Mouse (Mus musculus) hindbrain, embryonic 12.5 days (tissue): ENCODE data around the gene Gadd45b. TPM values are rescaled to one million over a fixed set of nuclear protein-coding genes. Genes with fewer than 3 reads are reported as not detected.
A peak's percentile ranks its signal among the peaks of the same experiment; 100 is the strongest.

ENCODE experiments used
- ATAC-seq: fragments of 200-750 bp; cut with Nextera tagmentation; 2 replicates; pipeline ENCODE4 v1.8.0; 2017; ENCODE audit warnings: moderate TSS enrichment; ENCODE audit not compliant: low FRiP score
- H3K27ac ChIP-seq: fragments of 300-500 bp; sonication (generic); 2 replicates; pipeline ENCODE4 v1.5.1; 2016; ENCODE audit warnings: mild to moderate bottlenecking
- H3K27me3 ChIP-seq: fragments of 300-500 bp; sonication (generic); 2 replicates; pipeline ENCODE4 v1.6.1; 2016; ENCODE audit warnings: mild to moderate bottlenecking
- H3K36me3 ChIP-seq: fragments of 300-500 bp; sonication (generic); 2 replicates; pipeline ENCODE4 v1.6.1; 2016; ENCODE audit warnings: mild to moderate bottlenecking
- H3K4me1 ChIP-seq: fragments of 300-500 bp; sonication (generic); 2 replicates; pipeline ENCODE4 v1.6.1; 2016
- H3K4me2 ChIP-seq: fragments of 300-500 bp; sonication (generic); replicated peaks from 2 replicates; pipeline ENCODE4 v1.6.1; 2016; ENCODE audit warnings: mild to moderate bottlenecking
- H3K4me3 ChIP-seq: fragments of 300-500 bp; sonication (generic); 2 replicates; pipeline ENCODE4 v1.5.1; 2016; ENCODE audit warnings: mild to moderate bottlenecking
- H3K9ac ChIP-seq: fragments of 300-500 bp; sonication (generic); 2 replicates; pipeline ENCODE4 v1.6.1; 2016; ENCODE audit warnings: mild to moderate bottlenecking, moderate library complexity
- H3K9me3 ChIP-seq: fragments of 300-500 bp; sonication (generic); replicated peaks from 2 replicates; pipeline ENCODE4 v1.6.1; 2016; ENCODE audit warnings: mild to moderate bottlenecking
- WGBS: fragments of 180-500 bp; shearing (Covaris S2); methylation state at CpG from one replicate; pipeline ENCODE4 v1.1.7; 2016; 5-methylcytosine and 5-hydroxymethylcytosine counted together
- polyA plus RNA-seq: library from polyadenylated mRNA; unstranded; fragments of >200 nt; fragmentation: Nextera tagmentation; extraction: Ambion mirVana; gene quantifications from 2 replicates; pipeline ENCODE4 v1.2.1, GENCODE M21; 2016

Gene Gadd45b
- polyA plus RNA-seq, 1 experiment from 2014 or later = 11.8 TPM

DNA sequence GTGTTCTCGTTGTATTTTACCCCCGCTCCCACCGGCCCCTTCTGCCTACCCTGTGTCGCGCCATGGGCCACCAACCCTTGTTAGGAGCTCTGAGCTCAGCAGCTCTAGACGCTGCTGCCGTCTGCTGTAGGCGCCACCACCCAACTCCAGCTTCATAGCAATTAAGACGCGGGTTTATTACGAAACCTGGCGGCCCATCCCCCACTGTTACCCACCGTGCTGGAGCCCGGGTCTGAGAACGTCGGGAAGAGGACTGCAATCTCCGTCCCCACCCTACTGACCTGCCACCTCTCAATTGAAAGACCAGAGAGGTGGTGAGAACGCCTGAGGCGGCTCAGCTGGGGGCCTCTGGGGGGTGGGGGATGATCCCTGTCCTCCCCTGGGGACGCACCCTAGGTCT is 2.3 kb downstream of the Gadd45b start:
- Histone ChIP-seq H3K9me3 (no peaks in the 10 kb centered on the region), H3K27ac (no peak overlapping the region), H3K9ac (no peak overlapping the region), H3K4me1 (peaks cover 77% of the 10 kb centered on the region), H3K36me3 (no peaks in the 10 kb centered on the region), H3K4me2 (peak overlapping the region; percentile 75), H3K27me3 (peaks cover 71% of the 10 kb centered on the region), H3K4me3 (peak overlapping the region; percentile 45)
- ATAC-seq = no peak
- WGBS = under 1% methylated on average over 20 of the region's 20 CpGs

DNA sequence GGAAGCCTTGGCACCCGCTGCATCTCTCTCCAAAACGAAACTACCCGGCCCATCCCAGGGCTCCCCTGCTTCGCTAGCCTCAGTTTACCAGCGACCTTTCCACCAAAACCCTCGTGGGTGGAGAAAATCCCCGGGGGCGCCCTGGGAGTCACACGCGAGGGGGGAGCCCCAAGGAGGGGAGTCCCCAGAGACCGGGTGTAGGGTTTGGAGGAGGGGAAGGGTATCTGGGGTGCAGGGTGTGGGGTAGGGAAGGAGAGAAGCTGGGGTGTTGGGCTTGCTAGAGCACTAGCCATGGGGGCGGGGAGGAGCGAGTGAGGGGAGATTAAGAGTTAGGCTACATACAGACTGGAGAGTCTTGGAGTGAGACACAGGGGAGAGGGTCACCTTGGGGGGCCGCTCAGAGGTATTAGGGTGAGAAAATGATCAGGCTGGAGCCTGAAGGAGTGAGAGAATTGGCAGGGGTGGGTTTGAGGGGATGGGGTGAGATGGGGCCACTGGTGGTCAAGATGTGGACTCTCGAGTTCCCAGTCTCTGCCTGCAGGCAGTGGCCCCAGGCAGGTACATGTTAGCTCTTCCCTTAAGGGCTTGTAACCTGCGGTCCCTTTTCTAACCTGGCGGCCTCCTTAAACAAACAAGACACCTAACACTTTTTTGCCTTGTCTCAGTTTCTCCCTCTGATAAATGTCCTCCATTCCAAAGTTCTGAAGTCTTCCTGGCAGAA is 3.0 kb downstream of the Gadd45b start:
- Histone ChIP-seq H3K36me3 (no peaks in the 10 kb centered on the region), H3K4me1 (peaks cover 83% of the 10 kb centered on the region), H3K9me3 (no peaks in the 10 kb centered on the region), H3K27ac (no peak overlapping the region), H3K9ac (0 out of 2 replicates have a peak overlapping the region, but pooled peaks have one; percentile 27), H3K4me2 (peak overlapping the region; percentile 75), H3K4me3 (peak overlapping the region; percentile 45), H3K27me3 (peaks cover 78% of the 10 kb centered on the region)
- WGBS = 1% methylated on average over 17 of the region's 17 CpGs
- ATAC-seq = no peak

DNA sequence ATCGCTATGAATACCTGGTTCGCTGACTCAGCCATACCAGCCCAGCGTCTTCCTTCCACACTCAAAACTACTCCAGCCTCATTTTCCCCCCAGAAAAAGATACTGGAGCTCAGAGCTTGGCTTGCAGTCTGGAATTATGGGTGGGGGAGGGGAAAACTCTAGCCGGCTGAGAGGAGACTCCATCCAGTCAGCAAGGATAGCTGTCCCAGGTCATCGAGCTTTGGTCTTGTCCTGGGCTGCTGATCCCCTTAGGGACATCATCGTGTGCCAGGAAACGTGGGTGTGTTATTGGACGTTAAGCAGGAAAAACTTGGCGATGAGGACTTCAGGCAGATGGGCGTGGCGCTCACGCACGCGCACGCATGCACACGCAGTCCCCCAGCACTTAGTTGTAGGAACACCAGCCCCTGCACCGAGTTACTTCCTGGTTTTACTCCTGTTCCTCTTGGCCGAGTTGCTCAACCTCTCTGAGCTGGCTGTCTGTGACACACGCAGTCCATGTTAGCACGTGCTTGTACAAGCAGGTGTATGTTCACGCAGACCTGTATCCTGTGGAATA is 3.6 kb downstream of the Gadd45b start:
- H3K9ac ChIP-seq = no peak overlapping the region
- H3K4me3 ChIP-seq = peak overlapping the region; percentile 45; the same call in 1 of the 2 replicates
- H3K27ac ChIP-seq = no peak overlapping the region
- H3K27me3 ChIP-seq = peaks cover 84% of the 10 kb centered on the region
- no peaks in the 10 kb centered on the region for H3K9me3 ChIP-seq
- H3K4me1 ChIP-seq = peaks cover 88% of the 10 kb centered on the region
- no peaks in the 10 kb centered on the region for H3K36me3 ChIP-seq
- ATAC-seq = no peak
- WGBS = 3% methylated on average over 21 of the region's 21 CpGs
- peak overlapping the region; percentile 35 for H3K4me2 ChIP-seq

DNA sequence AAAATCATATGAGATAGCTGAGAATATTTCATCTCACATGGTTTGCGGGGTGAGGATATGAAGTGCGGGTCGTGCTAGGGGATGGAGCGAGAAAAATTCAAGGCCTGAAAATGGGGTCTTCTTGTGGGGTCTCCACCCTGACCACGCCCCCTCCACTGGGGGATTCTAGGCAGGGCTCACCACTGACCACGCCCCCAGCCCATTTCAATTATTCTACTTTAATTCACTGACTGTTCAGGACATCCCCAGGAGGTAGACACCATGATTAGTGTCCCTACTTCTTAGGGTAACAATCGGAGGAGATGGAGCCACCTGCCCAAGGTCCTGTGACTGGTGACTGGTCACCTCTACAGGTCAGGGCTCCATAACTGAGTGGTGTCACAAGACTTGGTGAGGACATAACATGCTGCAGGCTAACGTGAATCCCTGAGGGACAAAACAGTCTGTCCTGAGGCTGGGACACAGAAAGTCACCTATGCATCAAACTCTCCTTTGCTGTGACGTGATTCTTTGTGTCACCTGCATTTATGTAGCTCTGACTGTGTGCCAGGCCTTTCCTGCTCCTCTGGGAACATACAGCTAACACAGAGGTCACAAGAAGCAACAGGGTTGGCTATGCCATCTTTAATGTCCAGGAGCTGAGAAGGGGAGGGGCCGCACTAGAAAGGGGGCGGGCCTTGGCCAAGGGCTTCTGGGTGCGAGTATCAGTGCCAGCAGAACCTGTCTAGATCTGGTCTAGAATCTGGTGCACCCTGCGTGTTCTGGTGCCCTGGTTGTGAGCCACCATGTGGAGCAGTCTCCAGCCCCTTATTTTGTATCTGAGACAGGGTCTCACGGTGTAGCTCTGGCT is 4.5 kb downstream of the Gadd45b start:
- Histone ChIP-seq H3K36me3 (no peaks in the 10 kb centered on the region), H3K9ac (no peak overlapping the region), H3K27me3 (peaks cover 85% of the 10 kb centered on the region), H3K4me3 (no peak overlapping the region), H3K27ac (no peak overlapping the region), H3K9me3 (no peaks in the 10 kb centered on the region), H3K4me2 (0 out of 2 replicates have a peak overlapping the region, but pooled peaks have one; percentile 35), H3K4me1 (peaks cover 90% of the 10 kb centered on the region)
- 35% methylated on average over 14 of the region's 14 CpGs for WGBS
- ATAC-seq = no peak

DNA sequence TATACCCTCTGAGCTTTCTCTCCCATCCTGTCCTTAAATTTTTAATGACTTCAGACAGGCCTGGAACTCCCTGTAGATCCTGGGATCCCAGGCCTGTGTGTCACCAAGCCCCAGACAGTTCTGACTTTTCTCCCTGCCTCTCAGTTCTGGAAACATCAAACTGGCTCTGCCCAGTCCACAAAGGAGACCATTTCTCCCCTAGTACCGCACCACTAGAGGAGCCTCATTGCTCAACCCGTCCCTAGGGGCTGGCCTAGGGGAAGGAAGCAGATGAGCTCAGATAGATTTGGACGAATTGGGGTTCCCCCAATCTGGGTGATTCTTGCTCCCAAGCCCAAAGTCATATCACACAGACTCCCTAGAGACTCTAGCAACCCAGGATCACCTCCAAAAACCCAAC is 5.4 kb downstream of the Gadd45b start:
- ATAC-seq = no peak
- Histone ChIP-seq H3K4me2 (peak overlapping the region; percentile 51), H3K4me1 (peaks cover 94% of the 10 kb centered on the region), H3K27me3 (peaks cover 83% of the 10 kb centered on the region), H3K27ac (no peak overlapping the region), H3K36me3 (no peaks in the 10 kb centered on the region), H3K9me3 (no peaks in the 10 kb centered on the region), H3K4me3 (0 out of 2 replicates have a peak overlapping the region, but pooled peaks have one; percentile 29), H3K9ac (no peak overlapping the region)
- WGBS = 2% methylated on average over 3 of the region's 3 CpGs

DNA sequence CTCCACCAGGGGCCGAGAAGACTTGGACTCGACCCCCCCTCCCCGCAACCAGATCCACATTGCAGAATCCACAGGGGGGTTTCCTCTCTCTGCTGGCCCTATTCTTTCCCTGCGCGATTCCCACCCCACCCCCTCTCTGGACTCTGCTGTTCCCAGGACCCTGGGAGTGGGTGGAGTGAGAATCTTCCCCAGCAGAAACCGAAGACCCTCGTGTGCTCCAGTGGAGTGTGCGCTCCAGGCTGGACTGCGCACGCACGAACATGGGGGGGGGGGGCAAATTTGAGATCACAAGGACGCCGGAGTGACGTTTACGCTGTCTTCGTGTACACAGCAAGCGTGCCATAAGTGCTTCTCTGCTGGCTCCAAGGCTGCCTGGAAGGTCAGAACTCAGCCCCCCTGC is 5.8 kb downstream of the Gadd45b start:
- 5% methylated on average over 17 of the region's 17 CpGs for WGBS
- peaks cover 79% of the 10 kb centered on the region for H3K27me3 ChIP-seq
- no peaks in the 10 kb centered on the region for H3K36me3 ChIP-seq
- H3K27ac ChIP-seq = peak overlapping the region; percentile 78
- peaks cover 93% of the 10 kb centered on the region for H3K4me1 ChIP-seq
- peak overlapping the region; percentile 51 for H3K4me2 ChIP-seq
- no peak overlapping the region for H3K9ac ChIP-seq
- H3K9me3 ChIP-seq = no peaks in the 10 kb centered on the region
- ATAC-seq = no peak
- peak overlapping the region; percentile 29; the same call in 1 of the 2 replicates for H3K4me3 ChIP-seq

DNA sequence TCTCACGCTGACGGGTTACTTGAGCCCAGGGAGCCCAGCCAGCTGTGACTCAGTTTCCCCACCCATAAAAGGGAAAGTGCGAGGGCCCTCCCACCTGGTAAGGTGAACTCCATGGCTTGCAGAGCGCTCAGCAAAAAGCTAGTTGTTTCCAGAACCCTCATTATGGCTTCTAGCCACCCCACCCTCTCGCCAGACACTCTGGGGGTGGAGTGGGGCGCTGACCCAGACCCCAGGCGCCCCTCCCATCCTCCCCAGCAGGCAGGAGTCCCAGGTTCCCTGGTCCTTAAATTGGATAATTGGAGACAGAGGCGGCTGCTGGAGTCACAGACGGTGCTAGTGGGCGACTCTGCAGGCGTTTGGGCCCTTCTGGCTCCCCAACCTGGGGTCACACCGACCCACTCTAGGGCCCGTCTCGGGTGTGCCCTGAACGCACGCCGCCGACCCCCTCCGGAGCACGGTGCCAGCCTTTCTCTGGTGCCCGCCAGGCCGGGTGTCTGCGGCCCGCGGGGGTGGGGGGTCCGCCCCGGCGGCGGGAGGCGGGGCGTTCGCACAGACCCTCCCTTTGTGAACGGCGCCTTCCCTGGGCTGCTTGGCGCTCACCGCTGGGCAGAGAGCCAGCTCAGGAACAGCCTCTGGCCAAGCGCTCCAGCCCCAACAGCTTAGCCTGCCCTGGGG is 6.4 kb downstream of the Gadd45b start:
- peak; percentile 33; the same call in 1 of the 2 replicates for ATAC-seq
- Histone ChIP-seq H3K9ac (peak overlapping the region; percentile 54), H3K4me2 (peak overlapping the region; percentile 51), H3K4me3 (peak overlapping the region; percentile 29), H3K4me1 (peaks cover 89% of the 10 kb centered on the region), H3K9me3 (no peaks in the 10 kb centered on the region), H3K36me3 (no peaks in the 10 kb centered on the region), H3K27me3 (peaks cover 78% of the 10 kb centered on the region), H3K27ac (peak overlapping the region; percentile 78)
- 1% methylated on average over 37 of the region's 37 CpGs for WGBS

DNA sequence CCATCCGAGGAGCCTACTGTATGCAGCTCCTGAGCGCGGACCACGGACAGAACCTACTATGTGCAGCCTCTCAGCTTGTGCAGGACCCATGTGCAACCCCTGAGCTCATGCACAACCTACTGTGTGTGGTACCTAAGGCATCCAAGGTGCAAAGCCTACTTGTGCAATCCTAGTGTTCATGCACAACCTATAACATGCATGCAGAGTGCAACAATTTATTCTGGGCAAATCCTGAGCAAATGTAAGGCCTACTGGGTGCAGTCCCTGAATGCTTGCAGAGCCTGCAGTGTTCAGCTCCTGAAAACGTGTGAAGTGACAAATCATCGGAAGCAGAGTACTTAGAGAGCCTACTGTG is 6.9 kb downstream of the Gadd45b start:
- Histone ChIP-seq H3K4me1 (peaks cover 83% of the 10 kb centered on the region), H3K27ac (no peak overlapping the region; the same call in 1 of the 2 replicates), H3K4me2 (peak overlapping the region; percentile 51), H3K36me3 (no peaks in the 10 kb centered on the region), H3K4me3 (peak overlapping the region; percentile 29), H3K9ac (peak overlapping the region; percentile 54), H3K27me3 (peaks cover 76% of the 10 kb centered on the region), H3K9me3 (no peaks in the 10 kb centered on the region)
- 16% methylated on average over 6 of the region's 6 CpGs for WGBS
- no peak for ATAC-seq

DNA sequence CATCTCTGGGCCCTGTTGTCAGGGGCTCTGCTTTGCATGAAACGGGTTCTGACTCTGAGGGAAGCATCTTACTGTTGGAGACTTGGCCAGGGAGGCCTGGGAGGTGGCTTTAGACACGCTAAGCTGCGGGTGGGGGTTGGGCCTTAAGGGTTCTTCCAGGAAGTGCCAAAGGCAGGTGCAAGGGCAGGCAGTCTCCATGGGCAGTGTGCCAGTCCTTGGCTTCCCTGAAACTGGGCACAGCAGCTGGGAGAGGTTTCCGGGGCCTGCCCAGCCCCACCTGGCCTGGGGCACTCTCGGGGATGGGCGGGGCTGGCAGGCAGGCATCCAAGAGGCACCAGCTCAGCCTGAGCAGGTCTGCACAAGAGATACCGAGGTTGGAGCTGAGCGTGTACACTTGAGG is 7.8 kb downstream of the Gadd45b start:
- H3K36me3 ChIP-seq = no peaks in the 10 kb centered on the region
- 30% methylated on average over 8 of the region's 8 CpGs for WGBS
- H3K27ac ChIP-seq = peak overlapping the region; percentile 52; the same call in 1 of the 2 replicates
- no peak overlapping the region for H3K9ac ChIP-seq
- no peaks in the 10 kb centered on the region for H3K9me3 ChIP-seq
- peaks cover 71% of the 10 kb centered on the region for H3K27me3 ChIP-seq
- H3K4me2 ChIP-seq = no peak overlapping the region
- H3K4me1 ChIP-seq = peaks cover 75% of the 10 kb centered on the region
- no peak overlapping the region for H3K4me3 ChIP-seq
- no peak for ATAC-seq

DNA sequence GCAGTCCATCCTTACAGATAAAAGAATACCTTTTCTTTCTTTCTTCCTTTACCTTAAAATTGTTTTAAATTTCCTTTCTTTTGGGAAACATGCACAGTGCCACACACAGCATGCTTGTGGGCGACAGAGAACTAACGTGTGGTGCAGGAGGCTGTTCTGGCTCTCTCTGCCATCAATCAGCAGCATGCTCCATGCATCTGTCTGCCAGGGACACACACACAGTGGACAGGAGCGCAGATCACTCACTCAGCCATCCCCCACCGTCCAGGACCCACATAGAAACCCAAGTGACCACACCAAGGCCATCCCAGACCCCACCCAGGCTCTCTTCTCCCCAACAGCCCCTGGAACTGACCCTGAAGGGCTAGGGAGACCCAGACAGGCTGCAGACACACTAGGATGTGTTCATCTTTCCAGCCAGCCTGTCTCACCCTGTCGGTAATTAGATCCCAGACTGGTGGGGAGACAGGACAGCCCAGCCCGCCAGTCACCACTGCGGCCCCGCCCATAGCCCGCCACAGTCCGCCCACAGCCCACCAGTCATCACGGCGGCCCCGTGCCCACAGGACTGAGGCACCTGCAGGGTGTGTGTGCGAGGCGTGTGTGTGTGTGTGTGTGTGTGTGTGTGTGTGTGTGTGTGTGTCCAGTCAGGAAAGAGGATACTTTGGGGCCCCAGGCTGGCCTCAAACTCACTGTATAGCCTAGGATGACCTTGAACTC is 9.1 kb downstream of the Gadd45b start:
- peak overlapping the region; percentile 34 for H3K4me3 ChIP-seq
- peak overlapping the region; percentile 49 for H3K9ac ChIP-seq
- peak; percentile 59 for ATAC-seq
- no peaks in the 10 kb centered on the region for H3K9me3 ChIP-seq
- H3K4me1 ChIP-seq = peaks cover 61% of the 10 kb centered on the region
- peak overlapping the region; percentile 70 for H3K4me2 ChIP-seq
- 8% methylated on average over 15 of the region's 15 CpGs for WGBS
- H3K27me3 ChIP-seq = peaks cover 62% of the 10 kb centered on the region
- no peaks in the 10 kb centered on the region for H3K36me3 ChIP-seq
- peak overlapping the region; percentile 66 for H3K27ac ChIP-seq

DNA sequence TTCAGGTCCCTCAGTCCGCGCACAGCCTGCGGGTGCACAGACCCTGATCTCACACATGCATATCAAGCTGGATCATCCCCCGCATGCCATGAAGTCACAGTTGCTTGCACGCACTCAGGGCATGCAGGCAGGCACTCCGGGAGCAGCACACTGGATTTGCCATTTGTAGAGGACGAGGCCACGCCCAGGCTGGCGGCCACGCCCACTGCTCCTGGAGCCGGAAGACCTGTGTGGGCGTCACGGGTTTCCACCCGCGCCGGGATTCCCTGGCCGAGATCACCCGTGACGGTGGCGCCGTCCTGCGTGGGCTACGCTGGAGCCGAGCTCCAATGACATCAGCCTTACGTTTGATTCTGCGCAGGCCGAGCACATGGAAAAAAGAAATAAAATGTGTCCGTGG is 9.8 kb downstream of the Gadd45b start:
- Histone ChIP-seq H3K4me1 (peaks cover 55% of the 10 kb centered on the region), H3K9me3 (no peaks in the 10 kb centered on the region), H3K36me3 (no peaks in the 10 kb centered on the region), H3K27ac (peak overlapping the region; percentile 52), H3K4me2 (peak overlapping the region; percentile 70), H3K4me3 (peak overlapping the region; percentile 34), H3K9ac (peak overlapping the region; percentile 49), H3K27me3 (peaks cover 55% of the 10 kb centered on the region)
- WGBS = 7% methylated on average over 28 of the region's 28 CpGs
- ATAC-seq = peak; percentile 48
